Mouse (Mus musculus): Measurements from ENCODE around the gene Rab20.

DNA sequence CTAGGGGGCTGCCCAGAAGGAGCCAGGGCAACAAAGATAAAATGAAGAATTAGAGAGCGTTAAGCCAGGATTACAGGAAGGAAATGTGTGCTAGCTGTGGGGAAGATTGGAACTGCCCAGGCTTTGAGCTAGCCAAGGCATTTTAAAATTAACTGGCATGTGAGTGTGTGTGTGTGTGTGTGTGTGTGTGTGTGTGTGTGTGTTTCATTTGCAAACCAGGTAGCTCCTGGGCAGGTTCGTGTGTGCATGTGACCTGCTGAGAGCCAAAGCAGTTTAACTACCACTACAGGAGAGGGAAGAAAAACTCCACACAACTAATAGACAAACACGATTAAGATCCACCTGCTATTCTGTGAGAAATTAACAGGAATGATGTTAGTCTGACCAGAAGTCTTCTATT, 44.8 kb upstream of the Rab20 start:
- TF ChIP-seq CTCF (conservative IDR thresholded peaks at IDR 0.05; ENCODE audit: low read length) (no peak), POU5F1 (IDR thresholded peaks at IDR 0.05; ENCODE audit: borderline replicate concordance, low read length) (no peak), NANOG (IDR thresholded peaks at IDR 0.05; ENCODE audit: borderline replicate concordance, low read length) (no peak)
